Comparison of ENCODE assay signal across 13 mouse cellular contexts in the genomic region with DNA sequence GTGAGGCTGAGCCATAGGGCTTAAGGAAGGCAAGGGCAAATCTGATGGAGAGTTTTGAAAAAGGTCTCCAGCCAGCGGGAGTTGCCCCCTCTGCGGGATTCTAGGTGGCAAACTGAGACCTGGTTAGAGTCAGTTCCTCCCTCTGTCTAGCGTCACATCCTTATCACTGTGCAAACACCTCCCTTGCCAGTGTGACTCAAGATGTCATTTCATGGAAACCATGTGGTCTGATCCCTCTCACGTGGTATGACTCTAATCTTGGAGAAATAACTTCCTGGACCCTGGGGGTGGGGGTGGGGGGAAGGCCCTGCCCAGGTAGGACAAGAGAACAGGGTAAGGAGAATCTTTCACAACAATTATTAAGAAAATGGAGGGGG. TPM values are rescaled to one million over a fixed set of nuclear protein-coding genes. Genes with fewer than 3 reads are reported as not detected.
A peak's percentile ranks its signal among the peaks of the same experiment; 100 is the strongest.
DNase-seq lines count a peak whose midpoint lies in the region; ATAC-seq and TF ChIP-seq lines count a peak whose summit lies in the region.
"Had no signal": no experiment of that assay in that cellular context is flagged by ENCODE, and none has a peak within 500 bp of the region (broad histone marks: within the 10 kb centered on the region; RNA-seq: fewer than 3 reads in every experiment).

No protein-coding gene starts in this region.

- intact Hi-C loops in gastrocnemius, adult 2 months (cut with DNase I) = no loop called here

- 7% methylated on average over 4 of the region's 4 CpGs for WGBS in liver, embryonic 11.5 days
- WGBS in intestine, embryonic 15.5 days = 13% methylated on average over 4 of the region's 4 CpGs
- WGBS in lung, embryonic 16.5 days = 5% methylated on average over 4 of the region's 4 CpGs
- 15% methylated on average over 4 of the region's 4 CpGs for WGBS in stomach, postnatal 0 days
- WGBS in midbrain, embryonic 16.5 days = 51% methylated on average over 4 of the region's 4 CpGs

- no peak for TF ChIP-seq CTCF in stomach, postnatal 0 days (IDR thresholded peaks at IDR 0.05; ENCODE audit: low read depth)
- no peak for TF ChIP-seq CTCF in gastrocnemius, adult 2 months (IDR thresholded peaks at IDR 0.05)

- no peak for DNase-seq in liver, embryonic 11.5 days (ENCODE audit: low spot score)
- DNase-seq in liver = no peak
- peak; percentile 70 for DNase-seq in stomach, postnatal 0 days (ENCODE audit: low spot score)
- no peak for DNase-seq in left cerebral cortex, adult 8-10 months (ENCODE audit: low spot score in 2 of 2)
- no peak for DNase-seq in gastrocnemius, adult 2 months

- H3K27me3 ChIP-seq in liver, embryonic 11.5 days (replicated peaks; ENCODE audit: control insufficient read depth, insufficient read depth, low read length) = 0 out of 2 replicates have a peak, but pooled peaks cover 2% of the 10 kb centered on the region
- no peaks in the 10 kb centered on the region for H3K27me3 ChIP-seq in intestine, embryonic 15.5 days (replicated peaks)
- no peaks in the 10 kb centered on the region for H3K27me3 ChIP-seq in lung, embryonic 16.5 days (ENCODE audit: control insufficient read depth, insufficient read depth, low read depth, low read length)
- no peaks in the 10 kb centered on the region for H3K27me3 ChIP-seq in stomach, postnatal 0 days (ENCODE audit: control insufficient read depth, insufficient read depth, low read length)
- H3K27me3 ChIP-seq in midbrain, embryonic 16.5 days (ENCODE audit: control insufficient read depth, insufficient read depth, low read depth, low read length) = no peaks in the 10 kb centered on the region
- H3K27me3 ChIP-seq: neural tube, embryonic 12.5 days had no signal

- H3K4me2 ChIP-seq in liver, embryonic 11.5 days = 0 out of 2 replicates have a peak overlapping the region, but pooled peaks have one; percentile 5
- peak overlapping the region; percentile 49 for H3K4me2 ChIP-seq in intestine, embryonic 15.5 days (replicated peaks)
- no peak overlapping the region for H3K4me2 ChIP-seq in lung, embryonic 16.5 days (ENCODE audit: low read depth, low read length)
- no peak overlapping the region for H3K4me2 ChIP-seq in stomach, postnatal 0 days (replicated peaks; ENCODE audit: low read depth)
- H3K4me2 ChIP-seq in midbrain, embryonic 16.5 days (ENCODE audit: low read length) = no peak overlapping the region
- H3K4me2 ChIP-seq: neural tube, embryonic 12.5 days had no signal

- ATAC-seq in liver, embryonic 11.5 days (replicated peaks; ENCODE audit: low FRiP score) = peak; percentile 44; the same call in 1 of the 2 replicates
- peak; percentile 84 for ATAC-seq in intestine, embryonic 15.5 days
- peak; percentile 77 for ATAC-seq in lung, embryonic 16.5 days (ENCODE audit: low read depth)
- peak; percentile 81 for ATAC-seq in stomach, postnatal 0 days (ENCODE audit: low FRiP score, low TSS enrichment)
- no peak for ATAC-seq in midbrain, embryonic 16.5 days
- ATAC-seq: activated CD4-positive, CD25-positive, alpha-beta regulatory T cell, adult 4 months had no signal

- no peak for TF ChIP-seq EP300 in stomach, postnatal 0 days (optimal IDR thresholded peaks at IDR 0.05)

- H3K4me3 ChIP-seq in liver, embryonic 11.5 days (ENCODE audit: low read depth, low read length) = no peak overlapping the region
- H3K4me3 ChIP-seq in intestine, embryonic 15.5 days (replicated peaks) = no peak overlapping the region
- H3K4me3 ChIP-seq in lung, embryonic 16.5 days (ENCODE audit: low read length) = no peak overlapping the region
- no peak overlapping the region for H3K4me3 ChIP-seq in stomach, postnatal 0 days (ENCODE audit: low read depth, low read length)
- H3K4me3 ChIP-seq in midbrain, embryonic 16.5 days (ENCODE audit: low read depth, low read length) = no peak overlapping the region
- H3K4me3 ChIP-seq in gastrocnemius, adult 2 months = no peak overlapping the region
- H3K4me3 ChIP-seq: erythroblast, embryonic 14.5 days; midbrain, embryonic 10.5 days; neural tube, embryonic 12.5 days had no signal

- H3K27ac ChIP-seq in liver, embryonic 11.5 days (ENCODE audit: low read depth, low read length) = 0 out of 2 replicates have a peak overlapping the region, but pooled peaks have one; percentile 6
- H3K27ac ChIP-seq in intestine, embryonic 15.5 days = peak overlapping the region; percentile 94
- peak overlapping the region; percentile 96 for H3K27ac ChIP-seq in lung, embryonic 16.5 days (ENCODE audit: low read length)
- peak overlapping the region; percentile 71 for H3K27ac ChIP-seq in stomach, postnatal 0 days (replicated peaks)
- no peak overlapping the region for H3K27ac ChIP-seq in midbrain, embryonic 16.5 days (ENCODE audit: low read length)
- H3K27ac ChIP-seq in gastrocnemius, adult 2 months = no peak overlapping the region
- H3K27ac ChIP-seq: midbrain, embryonic 10.5 days; neural tube, embryonic 12.5 days had no signal

- no peaks in the 10 kb centered on the region for H3K9me3 ChIP-seq in liver, embryonic 11.5 days (ENCODE audit: control insufficient read depth, low read length)
- no peaks in the 10 kb centered on the region for H3K9me3 ChIP-seq in intestine, embryonic 15.5 days
- H3K9me3 ChIP-seq in lung, embryonic 16.5 days (ENCODE audit: control insufficient read depth, low read length) = no peaks in the 10 kb centered on the region
- H3K9me3 ChIP-seq in stomach, postnatal 0 days (ENCODE audit: control insufficient read depth, low read length) = no peaks in the 10 kb centered on the region
- H3K9me3 ChIP-seq in midbrain, embryonic 16.5 days (replicated peaks; ENCODE audit: control insufficient read depth, low read length, poor library complexity, severe bottlenecking) = no peaks in the 10 kb centered on the region
- H3K9me3 ChIP-seq: midbrain, embryonic 10.5 days; neural tube, embryonic 12.5 days had no signal

- no peak overlapping the region for H3K9ac ChIP-seq in liver, embryonic 11.5 days (ENCODE audit: low read depth, low read length)
- no peak overlapping the region for H3K9ac ChIP-seq in intestine, embryonic 15.5 days
- no peak overlapping the region for H3K9ac ChIP-seq in lung, embryonic 16.5 days (ENCODE audit: low read length)
- no peak overlapping the region for H3K9ac ChIP-seq in stomach, postnatal 0 days (ENCODE audit: low read length)
- no peak overlapping the region for H3K9ac ChIP-seq in midbrain, embryonic 16.5 days (ENCODE audit: low read depth, low read length)
- H3K9ac ChIP-seq: neural tube, embryonic 12.5 days had no signal

- peaks cover 12% of the 10 kb centered on the region for H3K4me1 ChIP-seq in liver, embryonic 11.5 days (replicated peaks; ENCODE audit: control insufficient read depth, insufficient read depth, low read length)
- peaks cover 16% of the 10 kb centered on the region; the same call in 1 of the 2 replicates for H3K4me1 ChIP-seq in intestine, embryonic 15.5 days (replicated peaks)
- H3K4me1 ChIP-seq in lung, embryonic 16.5 days (replicated peaks; ENCODE audit: control insufficient read depth, insufficient read depth, low read length) = peaks cover 6% of the 10 kb centered on the region; the same call in 1 of the 2 replicates
- H3K4me1 ChIP-seq in stomach, postnatal 0 days (replicated peaks; ENCODE audit: control insufficient read depth, insufficient read depth) = no peaks in the 10 kb centered on the region
- no peaks in the 10 kb centered on the region for H3K4me1 ChIP-seq in midbrain, embryonic 16.5 days (ENCODE audit: control insufficient read depth, insufficient read depth, low read length)
- H3K4me1 ChIP-seq: neural tube, embryonic 12.5 days had no signal

- no peaks in the 10 kb centered on the region for H3K36me3 ChIP-seq in liver, embryonic 11.5 days (ENCODE audit: control insufficient read depth, insufficient read depth, low read length)
- no peaks in the 10 kb centered on the region for H3K36me3 ChIP-seq in intestine, embryonic 15.5 days
- H3K36me3 ChIP-seq in lung, embryonic 16.5 days (ENCODE audit: control insufficient read depth, insufficient read depth, low read length) = no peaks in the 10 kb centered on the region
- H3K36me3 ChIP-seq in stomach, postnatal 0 days (ENCODE audit: control insufficient read depth, insufficient read depth, low read length) = no peaks in the 10 kb centered on the region
- H3K36me3 ChIP-seq in midbrain, embryonic 16.5 days (ENCODE audit: control insufficient read depth, insufficient read depth, low read length) = no peaks in the 10 kb centered on the region
- H3K36me3 ChIP-seq: midbrain, embryonic 10.5 days; neural tube, embryonic 12.5 days had no signal

RNA-seq across cellular contexts. Expression of gene Hkdc1, which starts 8.7 kb away (rescaled TPM):
- 6.6 and 8.5 TPM in 2 replicates for polyA plus RNA-seq in liver, embryonic 11.5 days (2014; fragmentation: Nextera tagmentation; extraction: Ambion mirVana)
- polyA plus RNA-seq in intestine, embryonic 15.5 days (2015; fragmentation: Nextera tagmentation; extraction: Ambion mirVana) = 28.5 and 35.1 TPM in 2 replicates
- 4.3 and 4.4 TPM in 2 replicates for polyA plus RNA-seq in lung, embryonic 16.5 days (2015; fragmentation: Nextera tagmentation; extraction: Ambion mirVana)
- polyA plus RNA-seq in stomach, postnatal 0 days (2015; fragmentation: Nextera tagmentation; extraction: Ambion mirVana) = 5.5 and 5.6 TPM in 2 replicates
- 10 to 100 TPM in 1 of 4 experiments, 1 to 10 TPM in 3; 5.8 to 10.4 (median 7.2) TPM for total RNA-seq in left cerebral cortex, adult 8-10 months (2022)
- 0.37 and 0.51 TPM in 2 replicates for polyA plus RNA-seq in midbrain, embryonic 16.5 days (2015; fragmentation: Nextera tagmentation; extraction: Ambion mirVana)
- total RNA-seq in gastrocnemius, adult 2 months (2021) = not detected
- total RNA-seq: gastrocnemius, adult 8-10 months had no signal
- polyA plus RNA-seq: midbrain, embryonic 10.5 days had no signal

RNA-seq across cellular contexts. Expression of gene Hk1, which starts 33.9 kb away (rescaled TPM):
- polyA plus RNA-seq in liver, embryonic 11.5 days (2014; fragmentation: Nextera tagmentation; extraction: Ambion mirVana) = 123 and 141 TPM in 2 replicates
- 27.0 and 27.1 TPM in 2 replicates for polyA plus RNA-seq in intestine, embryonic 15.5 days (2015; fragmentation: Nextera tagmentation; extraction: Ambion mirVana)
- polyA plus RNA-seq in lung, embryonic 16.5 days (2015; fragmentation: Nextera tagmentation; extraction: Ambion mirVana) = 39.3 and 46.0 TPM in 2 replicates
- 35.6 and 36.5 TPM in 2 replicates for polyA plus RNA-seq in stomach, postnatal 0 days (2015; fragmentation: Nextera tagmentation; extraction: Ambion mirVana)
- 100 to 1,000 TPM; 308 to 326 (median 318) TPM for total RNA-seq in left cerebral cortex, adult 8-10 months (2022)
- 142 and 155 TPM in 2 replicates for polyA plus RNA-seq in midbrain, embryonic 16.5 days (2015; fragmentation: Nextera tagmentation; extraction: Ambion mirVana)
- 1 to 10 TPM; 6.2 to 8.7 TPM for total RNA-seq in gastrocnemius, adult 2 months (2021)

RNA-seq across cellular contexts. Expression of gene 4930507D05Rik, which starts 35.7 kb away (rescaled TPM):
- polyA plus RNA-seq in liver, embryonic 11.5 days (2014; fragmentation: Nextera tagmentation; extraction: Ambion mirVana) = 0.27 and 0.63 TPM in 2 replicates
- polyA plus RNA-seq in intestine, embryonic 15.5 days (2015; fragmentation: Nextera tagmentation; extraction: Ambion mirVana) = 0.57 and 0.77 TPM in 2 replicates
- polyA plus RNA-seq in lung, embryonic 16.5 days (2015; fragmentation: Nextera tagmentation; extraction: Ambion mirVana) = 0.50 and 0.55 TPM in 2 replicates
- 0.21 and 0.23 TPM in 2 replicates for polyA plus RNA-seq in stomach, postnatal 0 days (2015; fragmentation: Nextera tagmentation; extraction: Ambion mirVana)
- 1 to 10 TPM in 2 of 4 experiments, under 1 TPM in 2; 0.81 to 1.8 (median 1.0) TPM for total RNA-seq in left cerebral cortex, adult 8-10 months (2022)
- 1.2 and 1.4 TPM in 2 replicates for polyA plus RNA-seq in midbrain, embryonic 16.5 days (2015; fragmentation: Nextera tagmentation; extraction: Ambion mirVana)
- total RNA-seq in gastrocnemius, adult 2 months (2021) = under 1 TPM; 0.11 to 0.13 TPM
- total RNA-seq: gastrocnemius, adult 8-10 months had no signal
- polyA plus RNA-seq: activated CD4-positive, CD25-positive, alpha-beta regulatory T cell, adult 4 months; erythroblast, embryonic 14.5 days had no signal

RNA-seq across cellular contexts. Expression of gene Supv3l1, which starts 35.9 kb away (rescaled TPM):
- polyA plus RNA-seq in liver, embryonic 11.5 days (2014; fragmentation: Nextera tagmentation; extraction: Ambion mirVana) = 40.4 and 41.5 TPM in 2 replicates
- 31.2 and 33.3 TPM in 2 replicates for polyA plus RNA-seq in intestine, embryonic 15.5 days (2015; fragmentation: Nextera tagmentation; extraction: Ambion mirVana)
- polyA plus RNA-seq in lung, embryonic 16.5 days (2015; fragmentation: Nextera tagmentation; extraction: Ambion mirVana) = 22.2 and 24.2 TPM in 2 replicates
- 12.6 and 13.9 TPM in 2 replicates for polyA plus RNA-seq in stomach, postnatal 0 days (2015; fragmentation: Nextera tagmentation; extraction: Ambion mirVana)
- 10 to 100 TPM; 23.0 to 33.5 (median 27.6) TPM for total RNA-seq in left cerebral cortex, adult 8-10 months (2022)
- 18.6 and 19.4 TPM in 2 replicates for polyA plus RNA-seq in midbrain, embryonic 16.5 days (2015; fragmentation: Nextera tagmentation; extraction: Ambion mirVana)
- 10 to 100 TPM; 14.5 to 21.4 TPM for total RNA-seq in gastrocnemius, adult 2 months (2021)

Comparison
In these comparisons a context has a peak if more than half of its experiments do, and no peak if none do; other contexts are left out.
1. H3K27ac ChIP-seq: peak in liver, embryonic 11.5 days (single experiment), intestine, embryonic 15.5 days (single experiment), lung, embryonic 16.5 days (single experiment) and stomach, postnatal 0 days (single experiment); none in midbrain, embryonic 16.5 days (single experiment) and gastrocnemius, adult 2 months (single experiment).
2. H3K4me2 ChIP-seq: peak in liver, embryonic 11.5 days (single experiment) and intestine, embryonic 15.5 days (single experiment); none in lung, embryonic 16.5 days (single experiment), stomach, postnatal 0 days (single experiment) and midbrain, embryonic 16.5 days (single experiment).